In genomic region chr5:35165459-35165858, GRCm38 (mm10) we compare ENCODE assay signal across 18 mouse cellular contexts. TPM values are rescaled to one million over a fixed set of nuclear protein-coding genes. Genes with fewer than 3 reads are reported as not detected.
DNase-seq lines count a peak whose midpoint lies in the region; ATAC-seq and TF ChIP-seq lines count a peak whose summit lies in the region.
"Had no signal": no experiment of that assay in that cellular context is flagged by ENCODE, and none has a peak within 500 bp of the region (broad histone marks: within the 10 kb centered on the region; RNA-seq: fewer than 3 reads in every experiment).

No protein-coding gene starts in this region.

- WGBS in hindbrain, embryonic 12.5 days: 58% methylated on average over 2 of the region's 2 CpGs

- no peak for TF ChIP-seq CTCF in G1E (IDR thresholded peaks at IDR 0.05; ENCODE audit: low read depth, low read length)

- H3K4me1 ChIP-seq in megakaryocyte, embryonic 14.5 days: peaks cover 67% of the 10 kb centered on the region
- H3K4me1 ChIP-seq in G1E (ENCODE audit: insufficient read depth, low read depth, low read length): peaks cover 23% of the 10 kb centered on the region
- no peaks in the 10 kb centered on the region for H3K4me1 ChIP-seq in hindbrain, embryonic 12.5 days
- H3K4me1 ChIP-seq: forebrain, embryonic 13.5 days had no signal

- ATAC-seq in megakaryocyte, adult 5-6 weeks (ENCODE audit: poor library complexity, severe bottlenecking): no peak
- peak; percentile 51; the same call in 1 of the 2 replicates for ATAC-seq in G1E (ENCODE audit: extremely low read depth, insufficient number of reproducible peaks, low FRiP score, poor library complexity, severe bottlenecking)
- peak; percentile 15 for ATAC-seq in inflammation-experienced regulatory T-cells, adult 6 months
- no peak for ATAC-seq in hindbrain, embryonic 12.5 days (ENCODE audit: low FRiP score)
- ATAC-seq: forebrain, embryonic 13.5 days; hindbrain, embryonic 16.5 days had no signal

- peak overlapping the region; percentile 57 for H3K4me3 ChIP-seq in megakaryocyte, embryonic 14.5 days (replicated peaks)
- no peak overlapping the region for H3K4me3 ChIP-seq in G1E (ENCODE audit: low read depth, low read length)
- no peak overlapping the region for H3K4me3 ChIP-seq in hindbrain, embryonic 12.5 days
- H3K4me3 ChIP-seq: embryonic facial prominence, embryonic 13.5 days; forebrain, embryonic 13.5 days; gastrocnemius, adult 2 months; heart, embryonic 12.5 days had no signal

- no peak overlapping the region for H3K27ac ChIP-seq in hindbrain, embryonic 12.5 days
- H3K27ac ChIP-seq: embryonic facial prominence, embryonic 13.5 days; forebrain, embryonic 13.5 days; gastrocnemius, adult 2 months had no signal

- peaks cover 2% of the 10 kb centered on the region for H3K36me3 ChIP-seq in megakaryocyte, embryonic 14.5 days (replicated peaks; ENCODE audit: low read length)
- no peaks in the 10 kb centered on the region for H3K36me3 ChIP-seq in G1E (replicated peaks)
- H3K36me3 ChIP-seq in hindbrain, embryonic 12.5 days: no peaks in the 10 kb centered on the region
- H3K36me3 ChIP-seq: embryonic facial prominence, embryonic 13.5 days; heart, embryonic 12.5 days had no signal

- DNase-seq in G1E (ENCODE audit: low spot score): no peak
- no peak for DNase-seq in retina, embryonic 14.5 days (ENCODE audit: low spot score)
- no peak for DNase-seq in left cerebral cortex, adult 8-10 months (ENCODE audit: low spot score in 2 of 2)
- DNase-seq: adrenal gland, adult 2 months; adrenal gland, postnatal 25 days; cerebellum, adult 11 months; cerebellum, adult 9-10 months; cerebellum, postnatal 25 days; gastrocnemius, adult 2 months; gastrocnemius, postnatal 25 days had no signal

- H3K27me3 ChIP-seq in megakaryocyte, embryonic 14.5 days (replicated peaks): peaks cover 50% of the 10 kb centered on the region
- H3K27me3 ChIP-seq in G1E (ENCODE audit: insufficient read depth, low read length): peaks cover 4% of the 10 kb centered on the region
- H3K27me3 ChIP-seq in hindbrain, embryonic 12.5 days: no peaks in the 10 kb centered on the region
- H3K27me3 ChIP-seq: embryonic facial prominence, embryonic 13.5 days; forebrain, embryonic 13.5 days; heart, embryonic 12.5 days had no signal

- no peak overlapping the region for H3K4me2 ChIP-seq in hindbrain, embryonic 12.5 days (replicated peaks)
- H3K4me2 ChIP-seq: embryonic facial prominence, embryonic 13.5 days; forebrain, embryonic 13.5 days; heart, embryonic 12.5 days had no signal

- peaks cover 41% of the 10 kb centered on the region for H3K9me3 ChIP-seq in megakaryocyte, embryonic 14.5 days
- no peaks in the 10 kb centered on the region for H3K9me3 ChIP-seq in G1E (replicated peaks)
- no peaks in the 10 kb centered on the region for H3K9me3 ChIP-seq in hindbrain, embryonic 12.5 days (replicated peaks)
- H3K9me3 ChIP-seq: embryonic facial prominence, embryonic 13.5 days; forebrain, embryonic 13.5 days had no signal

- H3K9ac ChIP-seq in hindbrain, embryonic 12.5 days: no peak overlapping the region
- H3K9ac ChIP-seq: embryonic facial prominence, embryonic 13.5 days; forebrain, embryonic 13.5 days; heart, embryonic 12.5 days had no signal

RNA-seq across cellular contexts. Expression of gene Lrpap1, which starts 59.9 kb away (rescaled TPM):
- polyA plus RNA-seq in megakaryocyte, embryonic 14.5 days (2012; ENCODE audit: insufficient read depth, low replicate concordance): 7.7 and 48.7 TPM in 2 replicates
- total RNA-seq in megakaryocyte, adult 5-6 weeks (2015): 50.6 and 60.4 TPM in 2 replicates
- total RNA-seq in megakaryocyte, adult 5-6 weeks (2017): 85.1 and 110 TPM in 2 replicates
- total RNA-seq in G1E (2014; fragmentation: Nextera tagmentation) (12.4 and 17.5 TPM in 2 replicates), G1E (2017) (42.5 and 44.5 TPM in 2 replicates)
- 10.5 and 20.8 TPM in 2 replicates for polyA plus RNA-seq in G1E (2012)
- 100 to 1,000 TPM; 101 to 114 (median 110) TPM for polyA plus RNA-seq in inflammation-experienced regulatory T-cells, adult 6 months (2017; shearing (Covaris generic))
- polyA plus RNA-seq in hindbrain, embryonic 12.5 days (2016; fragmentation: Nextera tagmentation; extraction: Ambion mirVana): 115 and 129 TPM in 2 replicates
- total RNA-seq in left cerebral cortex, adult 8-10 months (2022): 100 to 1,000 TPM; 121 to 171 (median 135) TPM

Comparison
In these comparisons a context has a peak if more than half of its experiments do, and no peak if none do; other contexts are left out.
1. ATAC-seq: peak in G1E (single experiment) and inflammation-experienced regulatory T-cells, adult 6 months (single experiment); none in megakaryocyte, adult 5-6 weeks (single experiment) and hindbrain, embryonic 12.5 days (single experiment).